In the genomic region with DNA sequence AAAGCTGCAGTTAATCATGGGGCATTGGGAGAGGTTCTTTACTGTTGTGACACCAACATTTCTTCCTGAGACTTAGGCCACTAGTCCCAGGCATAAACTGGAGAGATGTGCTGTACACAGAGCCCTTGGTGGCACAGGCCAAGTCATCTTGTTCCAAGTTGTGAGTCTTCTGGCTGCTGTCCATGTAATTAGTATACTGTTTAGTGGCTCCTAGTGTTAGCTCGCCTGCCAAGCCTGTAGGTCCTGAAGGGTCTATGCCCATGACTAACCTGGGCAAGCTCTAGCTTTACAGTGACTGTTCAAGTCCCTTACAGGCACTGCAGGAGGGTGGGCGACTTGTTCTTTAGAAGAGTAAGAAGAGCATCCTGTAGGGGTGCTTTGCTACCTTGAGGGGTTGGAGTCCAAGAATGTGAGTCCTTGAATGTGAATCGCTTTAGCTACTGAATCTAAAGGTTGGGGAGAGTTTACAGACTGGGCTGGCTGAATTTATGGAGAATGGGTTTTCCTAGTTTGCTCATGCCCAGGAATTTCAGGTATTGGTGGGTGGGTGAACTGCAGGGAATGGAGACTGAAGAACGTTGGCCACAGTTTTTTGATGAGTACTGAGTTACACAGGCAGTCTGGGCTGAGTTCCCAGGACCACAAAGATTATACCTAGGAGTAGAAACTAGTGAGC, we compare ENCODE assay signal across 8 mouse cellular contexts. TPM values are rescaled to one million over a fixed set of nuclear protein-coding genes. Genes with fewer than 3 reads are reported as not detected.
DNase-seq lines count a peak whose midpoint lies in the region; ATAC-seq and TF ChIP-seq lines count a peak whose summit lies in the region.

No protein-coding gene starts in this region.

- ATAC-seq in intestine, embryonic 14.5 days (replicated peaks; ENCODE audit: low FRiP score, low TSS enrichment, low read depth) = no peak
- no peak for ATAC-seq in intestine, postnatal 0 days
- ATAC-seq in hindbrain, embryonic 16.5 days = no peak

- no peaks in the 10 kb centered on the region for H3K9me3 ChIP-seq in intestine, embryonic 14.5 days (ENCODE audit: control insufficient read depth, low read length)
- H3K9me3 ChIP-seq in intestine, postnatal 0 days (ENCODE audit: control insufficient read depth) = no peaks in the 10 kb centered on the region
- no peaks in the 10 kb centered on the region for H3K9me3 ChIP-seq in hindbrain, embryonic 16.5 days (ENCODE audit: control insufficient read depth, low read length)

- H3K27ac ChIP-seq in intestine, embryonic 14.5 days (ENCODE audit: low read depth) = peak overlapping the region; percentile 34
- H3K27ac ChIP-seq in intestine, postnatal 0 days (ENCODE audit: low read depth, low read length) = no peak overlapping the region
- 0 out of 2 replicates have a peak overlapping the region, but pooled peaks have one; percentile 14 for H3K27ac ChIP-seq in hindbrain, embryonic 16.5 days (ENCODE audit: low read depth, low read length)

- no peak for TF ChIP-seq CTCF in intestine, postnatal 0 days (IDR thresholded peaks at IDR 0.05; ENCODE audit: low read depth)

- 0 out of 2 replicates have a peak overlapping the region, but pooled peaks have one; percentile 13 for H3K9ac ChIP-seq in intestine, embryonic 14.5 days (ENCODE audit: low read length)
- H3K9ac ChIP-seq in intestine, postnatal 0 days (ENCODE audit: low read depth, low read length) = no peak overlapping the region
- no peak overlapping the region for H3K9ac ChIP-seq in hindbrain, embryonic 16.5 days (ENCODE audit: low read depth, low read length)

- no peaks in the 10 kb centered on the region for H3K27me3 ChIP-seq in intestine, embryonic 14.5 days (replicated peaks; ENCODE audit: control insufficient read depth, insufficient read depth, low read length)
- H3K27me3 ChIP-seq in intestine, postnatal 0 days (replicated peaks; ENCODE audit: control insufficient read depth, insufficient read depth, low read length) = no peaks in the 10 kb centered on the region
- no peaks in the 10 kb centered on the region for H3K27me3 ChIP-seq in hindbrain, embryonic 16.5 days (replicated peaks; ENCODE audit: control insufficient read depth, insufficient read depth, low read length)

- H3K4me1 ChIP-seq in intestine, embryonic 14.5 days (replicated peaks; ENCODE audit: control insufficient read depth, insufficient read depth, low read length) = peaks cover 24% of the 10 kb centered on the region
- H3K4me1 ChIP-seq in intestine, postnatal 0 days (replicated peaks; ENCODE audit: control insufficient read depth, insufficient read depth, low read length) = no peaks in the 10 kb centered on the region
- H3K4me1 ChIP-seq in hindbrain, embryonic 16.5 days (ENCODE audit: control insufficient read depth, insufficient read depth, low read depth, low read length) = peaks cover 31% of the 10 kb centered on the region

- WGBS in intestine, embryonic 14.5 days = 16% methylated on average over 4 of the region's 4 CpGs
- 19% methylated on average over 4 of the region's 4 CpGs for WGBS in intestine, postnatal 0 days
- WGBS in hindbrain, embryonic 16.5 days = 14% methylated on average over 4 of the region's 4 CpGs

- 0 out of 2 replicates have a peak overlapping the region, but pooled peaks have one; percentile 5 for H3K4me2 ChIP-seq in intestine, embryonic 14.5 days (ENCODE audit: low read length)
- H3K4me2 ChIP-seq in intestine, postnatal 0 days (replicated peaks; ENCODE audit: low read depth) = no peak overlapping the region
- H3K4me2 ChIP-seq in hindbrain, embryonic 16.5 days (ENCODE audit: low read length) = no peak overlapping the region

- peaks cover 24% of the 10 kb centered on the region for H3K36me3 ChIP-seq in intestine, embryonic 14.5 days (ENCODE audit: control insufficient read depth, insufficient read depth, low read length)
- peaks cover 4% of the 10 kb centered on the region; the same call in 1 of the 2 replicates for H3K36me3 ChIP-seq in intestine, postnatal 0 days (ENCODE audit: control insufficient read depth, insufficient read depth)
- peaks cover 7% of the 10 kb centered on the region for H3K36me3 ChIP-seq in hindbrain, embryonic 16.5 days (ENCODE audit: control insufficient read depth, insufficient read depth, low read length)

- no peak overlapping the region for H3K4me3 ChIP-seq in intestine, embryonic 14.5 days (ENCODE audit: low read depth, low read length)
- H3K4me3 ChIP-seq in intestine, postnatal 0 days (ENCODE audit: low read depth, low read length) = no peak overlapping the region
- no peak overlapping the region for H3K4me3 ChIP-seq in hindbrain, embryonic 16.5 days (ENCODE audit: low read length)

- DNase-seq in intestine, embryonic 14.5 days (ENCODE audit: low spot score) = peak; percentile 72
- DNase-seq in R1 (ENCODE audit: low read depth, low spot score) = peak; percentile 75
- DNase-seq in neural tube, embryonic 10.5 days (ENCODE audit: extremely low spot score, low spot score) = peak; percentile 58
- no peak for DNase-seq in spleen, postnatal 36 days (ENCODE audit: low spot score in 2 of 2)
- DNase-seq in ovary, postnatal 10 days (ENCODE audit: low spot score) = no peak
- DNase-seq in ovary, postnatal 36 days (ENCODE audit: low spot score) = no peak

RNA-seq across cellular contexts. Expression of gene Ptma, which starts 4.5 kb away (rescaled TPM):
- polyA plus RNA-seq in intestine, embryonic 14.5 days (2014; fragmentation: Nextera tagmentation; extraction: Ambion mirVana) = 2,795 and 2,826 TPM in 2 replicates
- 1,008 and 1,098 TPM in 2 replicates for polyA plus RNA-seq in intestine, postnatal 0 days (2015; fragmentation: Nextera tagmentation; extraction: Ambion mirVana)
- polyA plus RNA-seq in hindbrain, embryonic 16.5 days (2015; fragmentation: Nextera tagmentation; extraction: Ambion mirVana) = 1,165 and 1,204 TPM in 2 replicates

RNA-seq across cellular contexts. Expression of gene Pde6d, which starts 51.4 kb away (rescaled TPM):
- 45.7 and 46.0 TPM in 2 replicates for polyA plus RNA-seq in intestine, embryonic 14.5 days (2014; fragmentation: Nextera tagmentation; extraction: Ambion mirVana)
- polyA plus RNA-seq in intestine, postnatal 0 days (2015; fragmentation: Nextera tagmentation; extraction: Ambion mirVana) = 41.9 and 42.6 TPM in 2 replicates
- 103 and 113 TPM in 2 replicates for polyA plus RNA-seq in hindbrain, embryonic 16.5 days (2015; fragmentation: Nextera tagmentation; extraction: Ambion mirVana)

RNA-seq across cellular contexts. Expression of gene Cops7b, which starts 51.7 kb away (rescaled TPM):
- polyA plus RNA-seq in intestine, embryonic 14.5 days (2014; fragmentation: Nextera tagmentation; extraction: Ambion mirVana) = 36.9 and 43.0 TPM in 2 replicates
- polyA plus RNA-seq in intestine, postnatal 0 days (2015; fragmentation: Nextera tagmentation; extraction: Ambion mirVana) = 14.2 and 15.7 TPM in 2 replicates
- polyA plus RNA-seq in hindbrain, embryonic 16.5 days (2015; fragmentation: Nextera tagmentation; extraction: Ambion mirVana) = 57.1 and 62.5 TPM in 2 replicates

Comparison
In these comparisons a context has a peak if more than half of its experiments do, and no peak if none do; other contexts are left out.
1. DNase-seq: peak in intestine, embryonic 14.5 days (single experiment), R1 (single experiment) and neural tube, embryonic 10.5 days (single experiment); none in spleen, postnatal 36 days (0 of 2), ovary, postnatal 10 days (single experiment) and ovary, postnatal 36 days (single experiment).